Comparison of ENCODE assay signal across 1 mouse cellular context in genomic region chr8:121107668-121108656, GRCm38 (mm10).
A peak's percentile ranks its signal among the peaks of the same experiment; 100 is the strongest.
TF ChIP-seq lines count a peak whose summit lies in the region.

Gene Mthfsd, minus strand, starts transcription at chr8:121108392.

TF ChIP-seq in CH12.LX, 34 proteins besides CTCF, POLR2A, EP300 and RAD21 (continued from another document):
- 0 out of 2 replicates have a peak, but pooled peaks have one; percentile 30 for TF ChIP-seq MAZ (IDR thresholded peaks at IDR 0.05; ENCODE audit: low read depth, low read length)
- no peak for TF ChIP-seq MAX (IDR thresholded peaks at IDR 0.05; ENCODE audit: low read length)
- no peak for TF ChIP-seq GABPA (IDR thresholded peaks at IDR 0.05; ENCODE audit: insufficient replicate concordance, low read depth, low read length)
- TF ChIP-seq KAT2A (IDR thresholded peaks at IDR 0.05; ENCODE audit: insufficient replicate concordance, low read length): peak; percentile 51; the same call in 1 of the 2 replicates
